Mouse (Mus musculus): ENCODE data around the gene Gmds.

Gene Gmds

GRCm38 (mm10) chr13:31956112-31956511 is 382.4 kb downstream of the Gmds start:
- no peak for DNase-seq (ENCODE audit: extremely low spot score)

GRCm38 (mm10) chr13:31955171-31955570 is 383.4 kb downstream of the Gmds start:
- DNase-seq (ENCODE audit: extremely low spot score): no peak

GRCm38 (mm10) chr13:31944676-31945210 is 393.8 kb downstream of the Gmds start:
- no peak for DNase-seq (ENCODE audit: extremely low spot score)

- no peak for DNase-seq (ENCODE audit: extremely low spot score)
These were observed 394.9 kb downstream of the Gmds start for GRCm38 (mm10) chr13:31943482-31944275.

GRCm38 (mm10) chr13:31929299-31929698 is 409.2 kb downstream of the Gmds start:
- DNase-seq (ENCODE audit: extremely low spot score): no peak

- DNase-seq (ENCODE audit: extremely low spot score): no peak
These were observed 411.9 kb downstream of the Gmds start for GRCm38 (mm10) chr13:31926599-31926998.

- no peak for DNase-seq (ENCODE audit: extremely low spot score)
These were observed 414.0 kb downstream of the Gmds start for GRCm38 (mm10) chr13:31924506-31924905.

- DNase-seq (ENCODE audit: extremely low spot score): no peak
These were observed 418.8 kb downstream of the Gmds start for GRCm38 (mm10) chr13:31919716-31920115.

- DNase-seq (ENCODE audit: extremely low spot score): no peak
These were observed 421.2 kb downstream of the Gmds start for GRCm38 (mm10) chr13:31917387-31917786.

GRCm38 (mm10) chr13:31915748-31916147 is 422.8 kb downstream of the Gmds start:
- peak; percentile 39 for DNase-seq (ENCODE audit: extremely low spot score)

- DNase-seq (ENCODE audit: extremely low spot score): no peak
These were observed 423.5 kb downstream of the Gmds start for GRCm38 (mm10) chr13:31914901-31915587.

GRCm38 (mm10) chr13:31911956-31912355 is 426.6 kb downstream of the Gmds start:
- peak; percentile 73 for DNase-seq (ENCODE audit: extremely low spot score)

- no peak for DNase-seq (ENCODE audit: extremely low spot score)
These were observed 427.2 kb downstream of the Gmds start for GRCm38 (mm10) chr13:31911362-31911761.

GRCm38 (mm10) chr13:31909031-31909430 is 429.5 kb downstream of the Gmds start:
- no peak for DNase-seq (ENCODE audit: extremely low spot score)

- DNase-seq (ENCODE audit: extremely low spot score): no peak
These were observed 432.0 kb downstream of the Gmds start for GRCm38 (mm10) chr13:31906514-31906913.

GRCm38 (mm10) chr13:31900191-31900590 is 438.3 kb downstream of the Gmds start:
- no peak for DNase-seq (ENCODE audit: extremely low spot score)

- no peak for DNase-seq (ENCODE audit: extremely low spot score)
These were observed 439.1 kb downstream of the Gmds start for GRCm38 (mm10) chr13:31899392-31899791.

GRCm38 (mm10) chr13:31897493-31897892 is 441.0 kb downstream of the Gmds start:
- DNase-seq (ENCODE audit: extremely low spot score): no peak

- no peak for DNase-seq (ENCODE audit: extremely low spot score)
These were observed 444.0 kb downstream of the Gmds start for GRCm38 (mm10) chr13:31894511-31894910.

- DNase-seq (ENCODE audit: extremely low spot score): no peak
These were observed 445.5 kb downstream of the Gmds start for GRCm38 (mm10) chr13:31892913-31893514.

- no peak for DNase-seq (ENCODE audit: extremely low spot score)
These were observed 450.0 kb downstream of the Gmds start for GRCm38 (mm10) chr13:31888500-31888899.

GRCm38 (mm10) chr13:31885769-31886168 is 452.8 kb downstream of the Gmds start:
- no peak for DNase-seq (ENCODE audit: extremely low spot score)

Data from embryo, embryonic 9.5 days (tissue).